Mouse (Mus musculus): ENCODE results near the gene Fasl.

Gene Fasl

DNA sequence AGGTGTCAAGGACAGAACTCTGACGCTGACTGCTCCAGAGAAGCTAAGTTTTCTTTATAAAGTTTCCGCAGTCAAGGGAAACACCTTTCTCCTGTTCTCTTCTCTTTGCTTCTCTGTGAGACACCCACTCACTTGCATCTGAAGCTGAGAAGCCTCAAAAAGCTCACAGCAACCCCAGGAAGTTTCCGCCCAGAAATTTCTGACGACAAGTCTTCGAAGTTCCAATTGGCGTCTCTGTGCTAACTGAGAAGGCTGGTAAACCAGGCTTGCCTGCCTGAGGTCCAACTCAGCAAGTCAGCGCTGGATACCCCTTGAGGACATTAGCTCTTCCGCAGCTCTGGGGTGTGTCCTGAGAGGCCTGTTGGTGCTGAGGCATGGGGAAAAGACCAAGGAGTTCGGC, at the start of gene Fasl:
TSS of gene Fasl (minus strand) at position 157 of the 400 bp plus-strand sequence.
- no peak for TF ChIP-seq GATA4 (IDR thresholded peaks at IDR 0.05; ENCODE audit: insufficient replicate concordance, low read length)

DNA sequence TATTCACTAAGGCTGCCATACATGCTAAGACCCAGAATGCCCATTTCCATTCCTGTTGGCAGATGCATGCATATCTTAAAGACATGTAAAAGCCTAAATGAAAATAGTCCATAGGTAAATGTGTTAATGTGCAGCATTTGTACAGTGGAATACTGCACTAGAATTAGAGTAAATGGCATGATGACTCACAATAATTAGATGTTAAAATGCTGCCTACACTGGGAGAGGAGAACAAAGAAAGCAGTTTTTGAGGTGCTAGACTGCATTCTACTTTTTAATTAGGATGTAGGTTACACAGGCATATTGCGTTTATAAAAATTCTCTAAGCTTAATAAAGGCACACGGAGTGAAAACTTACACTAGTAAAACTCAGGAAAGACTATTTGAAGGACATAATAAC, 38.4 kb upstream of the Fasl start:
- TF ChIP-seq GATA4 (IDR thresholded peaks at IDR 0.05; ENCODE audit: insufficient replicate concordance, low read length), result no peak

DNA sequence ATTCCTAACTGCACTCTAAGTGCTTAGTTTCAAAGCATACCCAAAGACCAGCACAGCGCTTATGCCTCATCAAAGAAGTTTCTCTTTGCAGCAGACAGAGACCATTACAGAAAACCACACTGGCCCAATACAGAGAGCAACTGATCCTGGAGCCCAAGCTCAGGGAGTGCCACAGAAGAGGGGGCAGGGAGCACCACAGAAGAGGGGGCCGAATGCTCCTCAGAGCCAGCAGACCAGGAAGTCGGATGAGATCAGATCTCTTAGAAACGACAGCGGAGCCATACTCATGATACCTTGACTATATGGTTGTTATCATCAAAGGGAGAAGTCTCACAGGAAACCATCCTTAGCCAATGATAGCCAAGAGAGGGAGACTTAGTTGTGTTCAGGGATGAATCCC, 21.1 kb upstream of the Fasl start:
- TF ChIP-seq GATA4 (IDR thresholded peaks at IDR 0.05; ENCODE audit: insufficient replicate concordance, low read length), result no peak

DNA sequence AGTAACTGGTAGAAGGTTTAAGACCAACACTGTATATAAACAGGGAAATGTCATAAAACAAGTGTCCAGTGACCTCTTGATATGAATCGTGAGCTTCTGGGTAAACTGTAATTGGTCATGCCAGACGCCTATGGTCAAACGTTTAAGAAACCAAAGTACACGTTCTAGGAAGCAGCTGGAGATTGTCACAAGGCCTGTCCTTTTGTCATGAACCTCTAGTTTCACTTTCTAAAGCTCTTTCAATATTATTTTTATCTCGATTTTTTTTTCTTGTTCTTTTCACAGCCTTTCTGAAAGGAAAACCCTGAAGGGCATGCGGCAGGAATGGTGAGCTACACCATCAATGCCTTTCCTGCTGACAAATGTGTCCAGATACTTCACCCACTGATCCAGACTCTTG, 20.7 kb upstream of the Fasl start:
- TF ChIP-seq GATA4 (IDR thresholded peaks at IDR 0.05; ENCODE audit: insufficient replicate concordance, low read length), result no peak

DNA sequence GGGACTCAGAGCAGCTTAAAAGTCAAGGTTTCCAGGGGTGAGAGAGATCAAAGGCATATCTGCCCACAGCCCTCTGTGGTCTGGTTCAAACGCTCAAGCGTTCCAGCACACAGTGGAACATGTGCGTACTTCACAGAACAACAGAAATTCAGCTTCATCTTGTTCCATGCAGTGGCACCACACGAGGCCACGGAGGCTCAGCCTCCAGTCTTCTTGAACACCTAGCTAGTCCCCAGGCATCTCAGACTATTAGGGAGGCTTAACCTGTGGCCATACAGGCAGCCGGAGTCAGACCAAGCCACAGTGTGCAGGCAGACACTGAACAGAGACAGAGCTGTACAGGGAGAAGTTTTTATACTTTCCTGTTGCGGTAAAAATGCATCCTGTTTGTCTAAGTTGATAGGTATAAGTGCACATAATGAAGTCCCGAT, 16.3 kb upstream of the Fasl start:
- TF ChIP-seq GATA4 (IDR thresholded peaks at IDR 0.05; ENCODE audit: insufficient replicate concordance, low read length), result no peak

DNA sequence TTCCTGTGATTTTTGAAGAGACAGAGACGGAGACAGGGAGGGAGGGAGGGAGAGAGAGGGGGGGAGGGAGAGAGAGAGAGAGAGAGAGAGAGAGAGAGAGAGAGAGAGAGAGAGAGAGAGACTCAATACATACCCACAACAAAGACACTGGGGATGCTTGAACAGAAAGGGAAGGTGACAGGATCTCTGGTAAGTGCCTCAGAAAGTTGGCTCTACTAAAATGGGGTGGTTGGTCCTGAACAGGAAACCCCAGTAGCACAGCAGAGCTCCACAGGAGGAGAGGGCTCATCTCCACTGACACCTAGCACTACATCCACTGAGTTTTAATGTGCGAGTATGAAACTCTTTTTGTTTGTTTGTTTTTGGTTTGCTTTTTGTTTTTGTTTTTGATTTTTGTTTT, 13.0 kb upstream of the Fasl start:
- no peak for TF ChIP-seq GATA4 (IDR thresholded peaks at IDR 0.05; ENCODE audit: insufficient replicate concordance, low read length)

DNA sequence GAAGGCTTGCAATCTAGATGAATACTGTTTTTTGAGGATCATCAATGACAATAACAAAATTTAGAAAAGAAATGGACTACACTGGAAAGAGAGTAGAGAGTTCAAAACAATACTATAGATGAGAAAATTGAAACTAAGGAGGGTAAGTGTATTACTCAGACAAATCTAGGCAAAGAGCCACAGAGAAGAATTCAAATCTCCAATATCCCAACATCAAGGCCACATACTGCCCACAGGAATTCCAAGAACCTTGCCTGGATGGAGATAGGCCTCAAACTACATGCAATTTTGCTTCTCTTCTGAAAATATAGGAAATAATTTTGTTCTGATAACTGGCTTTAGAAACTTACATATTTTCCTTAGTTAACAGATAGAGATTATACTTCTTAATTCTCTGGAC, 12.0 kb upstream of the Fasl start:
- no peak for TF ChIP-seq GATA4 (IDR thresholded peaks at IDR 0.05; ENCODE audit: insufficient replicate concordance, low read length)

DNA sequence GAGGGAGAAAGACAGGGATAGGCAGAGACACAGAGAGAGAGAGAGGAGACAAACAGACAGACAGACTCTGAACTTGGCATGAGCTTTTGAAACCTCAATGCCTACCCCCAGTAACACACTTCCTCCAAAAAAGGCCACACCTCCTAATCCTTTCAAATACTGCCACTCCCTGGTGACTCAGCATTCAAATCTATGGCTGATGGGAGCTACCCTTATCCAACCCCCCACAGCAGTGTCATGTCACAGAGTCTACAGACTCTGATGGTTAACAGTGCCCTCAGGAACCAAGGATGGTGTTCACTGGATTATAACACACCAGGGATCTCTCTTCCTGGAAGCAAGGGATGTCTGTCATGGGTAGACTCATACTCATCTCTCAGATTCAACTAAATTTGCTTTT, 11.5 kb upstream of the Fasl start:
- no peak for TF ChIP-seq GATA4 (IDR thresholded peaks at IDR 0.05; ENCODE audit: insufficient replicate concordance, low read length)

DNA sequence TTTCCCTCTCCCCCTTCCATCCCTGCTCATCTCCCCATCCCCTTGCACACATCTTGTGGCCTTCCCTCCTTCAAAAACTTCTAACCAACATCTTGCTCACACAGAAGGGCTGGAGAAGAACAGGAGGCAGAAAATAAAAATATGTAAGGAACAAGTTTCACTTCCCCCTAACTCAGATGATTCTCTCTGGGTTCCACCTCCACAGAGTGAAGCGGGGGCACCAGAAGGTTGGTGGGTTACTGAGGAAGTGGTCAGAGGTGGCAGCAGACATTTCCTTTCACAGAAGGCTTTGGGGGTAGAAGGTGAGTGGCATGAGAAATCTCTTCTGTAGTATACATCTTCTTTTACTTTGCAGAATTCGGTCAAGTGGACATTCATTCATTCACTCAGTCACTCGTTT, 10.6 kb upstream of the Fasl start:
- TF ChIP-seq GATA4 (IDR thresholded peaks at IDR 0.05; ENCODE audit: insufficient replicate concordance, low read length), result no peak

DNA sequence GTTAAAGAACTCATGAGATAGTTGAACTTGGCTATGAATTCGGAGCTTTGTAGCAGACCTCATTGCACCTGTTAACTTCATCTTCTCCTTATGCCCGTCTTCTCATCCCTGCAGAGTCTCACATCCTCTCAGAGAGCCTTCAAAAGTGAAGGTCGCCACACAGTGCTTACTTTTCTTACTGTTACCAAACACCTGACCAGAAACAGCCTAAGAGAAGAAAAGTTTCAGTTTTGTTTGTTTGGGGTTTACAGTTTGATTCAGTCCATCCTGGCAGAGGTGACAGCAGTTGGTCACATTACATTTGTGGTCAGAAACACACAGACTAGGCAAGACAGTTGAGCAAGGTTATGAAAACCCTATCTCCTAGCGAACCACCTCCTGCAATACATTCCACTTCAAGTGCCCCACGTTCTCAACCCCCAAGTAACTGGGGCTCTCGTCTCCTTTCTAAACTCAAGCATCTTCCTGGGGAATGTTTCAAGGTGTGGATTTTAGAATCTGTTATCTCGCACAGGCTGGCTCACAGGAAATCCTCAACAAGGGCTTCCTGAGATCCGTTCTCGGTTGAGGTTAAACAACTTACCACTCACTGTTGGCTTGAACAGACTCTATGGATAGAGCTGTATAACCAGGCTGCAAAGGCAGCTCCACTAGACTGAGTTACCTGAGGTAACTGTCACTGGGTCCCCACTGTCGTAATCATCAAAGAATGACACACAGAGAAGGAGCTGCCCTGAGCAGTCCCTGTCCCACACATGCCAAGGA, 6.3 kb upstream of the Fasl start:
- no peak for TF ChIP-seq GATA4 (IDR thresholded peaks at IDR 0.05; ENCODE audit: insufficient replicate concordance, low read length)

DNA sequence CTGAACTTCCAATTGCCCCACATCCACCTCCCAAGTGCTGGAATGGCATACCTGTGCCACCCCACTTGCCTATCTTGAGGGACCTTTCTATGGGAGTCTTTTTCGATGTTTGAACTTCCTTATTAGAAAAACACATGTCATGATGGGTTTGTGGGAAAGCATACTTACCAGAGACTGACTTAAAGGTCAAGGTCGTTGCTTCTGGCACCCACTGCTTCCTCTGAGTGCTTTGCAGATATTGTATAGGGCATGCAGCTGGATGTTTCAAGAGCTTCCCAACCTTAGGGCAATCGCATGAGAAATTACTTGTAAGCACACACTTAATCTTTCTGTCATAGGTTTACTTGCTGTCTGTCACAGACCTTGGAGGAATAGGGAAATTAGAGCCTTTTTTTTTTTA, 5.0 kb upstream of the Fasl start:
- TF ChIP-seq GATA4 (IDR thresholded peaks at IDR 0.05; ENCODE audit: insufficient replicate concordance, low read length), result no peak

DNA sequence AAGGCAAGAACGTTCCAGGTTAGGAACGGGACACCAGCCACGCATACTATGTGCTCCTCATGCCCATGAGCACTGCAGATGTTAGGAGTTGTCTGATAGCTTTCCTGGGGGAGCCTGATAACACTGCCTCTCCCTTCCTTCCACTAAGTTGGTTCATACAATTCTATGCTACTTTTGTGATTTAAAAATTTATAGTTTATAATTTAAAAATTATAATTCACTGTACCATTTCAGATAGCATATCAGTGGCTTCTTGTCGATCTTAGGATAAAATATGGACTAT, 4.3 kb upstream of the Fasl start:
- TF ChIP-seq GATA4 (IDR thresholded peaks at IDR 0.05; ENCODE audit: insufficient replicate concordance, low read length), result no peak

DNA sequence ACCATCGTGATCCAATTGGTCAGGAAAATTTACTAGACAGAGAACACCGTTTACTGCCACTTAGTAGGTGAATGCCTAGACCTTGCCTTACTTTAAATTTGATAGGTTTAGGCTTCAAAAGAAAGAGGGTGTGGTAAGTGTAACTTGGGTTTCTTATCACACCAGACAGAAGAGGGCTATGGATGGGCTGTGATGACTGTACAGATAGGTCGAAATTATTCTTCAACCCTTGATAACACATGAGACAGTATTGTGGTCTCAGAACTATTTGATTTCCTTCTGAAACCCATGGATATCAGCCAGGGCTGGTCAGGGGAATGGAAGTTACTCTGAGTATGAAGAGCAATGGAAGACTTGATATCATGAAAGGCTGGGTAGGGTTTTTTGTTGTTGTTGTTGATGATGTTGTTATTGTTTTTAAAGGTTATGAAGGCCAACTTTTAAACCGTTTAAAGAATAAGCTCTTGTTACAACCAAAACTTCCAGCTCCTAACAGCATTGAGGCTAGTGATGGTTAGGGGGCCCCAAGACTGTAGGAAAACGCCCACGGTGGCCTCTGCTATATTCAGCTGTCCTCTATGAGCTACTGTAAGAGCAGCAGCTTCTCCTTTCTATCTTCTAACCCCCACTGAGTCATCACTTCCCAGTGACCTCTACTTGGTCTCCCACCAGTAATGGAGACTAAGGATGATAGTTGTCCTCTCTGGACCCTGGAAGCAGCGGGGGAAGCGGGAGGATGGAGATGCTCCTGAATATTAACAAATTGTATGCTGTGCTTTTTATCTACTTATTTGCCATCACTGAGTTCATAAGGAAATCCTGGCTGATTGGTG, 3.8 kb upstream of the Fasl start:
- TF ChIP-seq GATA4 (IDR thresholded peaks at IDR 0.05; ENCODE audit: insufficient replicate concordance, low read length), result no peak

DNA sequence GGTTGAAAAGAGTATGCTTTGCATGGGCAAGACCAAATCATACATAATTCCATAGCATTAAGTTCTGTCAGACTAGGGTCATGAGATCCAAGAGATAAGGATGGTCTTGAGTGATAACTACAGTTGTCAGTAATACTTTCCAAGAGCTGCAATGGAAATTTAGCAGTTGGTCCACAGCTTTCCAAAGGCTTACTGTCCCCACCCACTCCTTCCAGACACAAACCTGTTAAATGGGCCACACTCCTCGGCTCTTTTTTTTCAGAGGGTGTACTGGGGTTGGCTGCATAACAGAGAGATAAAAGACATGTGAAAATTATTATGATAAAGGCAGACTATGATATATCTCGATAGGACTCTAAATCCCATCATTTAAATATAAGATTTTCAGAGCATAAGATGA, 5.6 kb downstream of the Fasl start:
- TF ChIP-seq GATA4 (IDR thresholded peaks at IDR 0.05; ENCODE audit: insufficient replicate concordance, low read length), result no peak

DNA sequence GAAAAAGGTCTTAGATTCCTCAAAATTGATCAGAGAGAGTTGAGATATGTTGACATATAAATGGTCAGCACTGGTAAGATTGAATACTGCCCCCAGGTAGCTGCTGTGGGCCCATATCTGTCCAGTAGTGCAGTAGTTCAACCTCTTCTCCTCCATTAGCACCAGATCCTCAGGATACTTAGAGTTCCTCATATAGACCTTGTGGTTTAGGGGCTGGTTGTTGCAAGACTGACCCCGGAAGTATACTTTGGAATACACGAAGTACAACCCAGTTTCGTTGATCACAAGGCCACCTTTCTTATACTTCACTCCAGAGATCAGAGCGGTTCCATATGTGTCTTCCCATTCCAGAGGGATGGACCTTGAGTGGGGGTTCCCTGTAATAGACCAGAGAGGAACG, 6.7 kb downstream of the Fasl start:
- no peak for TF ChIP-seq GATA4 (IDR thresholded peaks at IDR 0.05; ENCODE audit: insufficient replicate concordance, low read length)

DNA sequence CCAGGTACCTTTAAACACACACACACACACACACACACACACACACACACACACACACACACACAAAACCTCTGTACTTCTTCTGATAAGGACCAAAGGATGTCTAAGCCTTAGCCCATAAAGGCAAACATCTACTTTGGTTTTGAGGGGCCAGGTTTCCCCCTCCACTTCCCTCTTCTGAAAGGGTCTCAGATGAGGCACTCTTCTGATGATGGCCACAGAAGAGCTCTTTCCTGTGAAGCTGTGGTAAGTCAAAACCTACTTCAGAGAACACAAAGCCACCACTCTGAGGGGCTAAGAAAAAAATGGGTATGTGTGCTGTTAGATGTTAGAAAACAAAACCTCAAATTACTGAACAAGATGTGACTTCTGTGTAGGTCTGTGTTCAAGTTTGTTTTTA, 9.2 kb downstream of the Fasl start:
- TF ChIP-seq GATA4 (IDR thresholded peaks at IDR 0.05; ENCODE audit: insufficient replicate concordance, low read length), result no peak

DNA sequence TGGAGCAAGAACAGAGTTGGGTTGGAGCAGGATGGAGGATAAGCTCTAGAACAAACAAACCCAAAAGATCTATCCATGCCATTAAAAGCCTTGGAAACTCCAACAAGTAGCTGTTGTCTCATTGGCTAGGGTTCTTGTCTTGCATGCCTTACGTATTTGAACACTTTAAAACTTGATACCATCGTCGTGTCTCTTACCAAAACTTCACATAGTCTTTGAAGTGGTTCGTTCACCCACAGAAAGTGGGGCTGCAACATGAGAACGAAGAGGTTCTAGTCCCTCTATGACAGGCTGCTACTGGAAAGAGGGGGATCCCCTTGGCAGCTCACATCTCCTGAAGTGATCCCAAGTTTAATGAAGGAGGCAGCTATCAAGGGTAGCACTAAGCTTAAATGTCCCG, 13.1 kb downstream of the Fasl start:
- TF ChIP-seq GATA4 (IDR thresholded peaks at IDR 0.05; ENCODE audit: insufficient replicate concordance, low read length), result no peak

Data from liver, adult (tissue).